Mouse (Mus musculus) embryonic facial prominence, embryonic 13.5 days (tissue): ENCODE data around the gene Dytn. TPM values are rescaled to one million over a fixed set of nuclear protein-coding genes. Genes with fewer than 3 reads are reported as not detected.
A peak's percentile ranks its signal among the peaks of the same experiment; 100 is the strongest.
"Not testable (repeated sequence)": the region's sequence is repeated elsewhere in the genome, so short reads cannot be mapped to it uniquely, and the experiment has no call there.

ENCODE experiments used
- ATAC-seq: fragments of 200-750 bp; cut with Nextera tagmentation; 2 replicates; pipeline ENCODE4 v1.8.0; 2017; ENCODE audit warnings: low read depth; ENCODE audit not compliant: insufficient number of reproducible peaks, insufficient read depth, low FRiP score, low TSS enrichment
- H3K27ac ChIP-seq: fragments of 300-500 bp; sonication (generic); 2 replicates; pipeline ENCODE4 v1.5.1; 2015; ENCODE audit warnings: moderate library complexity, mild to moderate bottlenecking, inconsistent platforms
- H3K27me3 ChIP-seq: fragments of 300-500 bp; sonication (generic); 2 replicates; pipeline ENCODE4 v1.6.1; 2015; ENCODE audit warnings: mild to moderate bottlenecking, inconsistent platforms
- H3K36me3 ChIP-seq: fragments of 300-500 bp; sonication (generic); 2 replicates; pipeline ENCODE4 v1.6.1; 2015; ENCODE audit warnings: mild to moderate bottlenecking, inconsistent platforms
- H3K4me1 ChIP-seq: fragments of 300-500 bp; sonication (generic); 2 replicates; pipeline ENCODE4 v1.6.1; 2015; ENCODE audit warnings: inconsistent platforms
- H3K4me2 ChIP-seq: fragments of 300-500 bp; sonication (generic); 2 replicates; pipeline ENCODE4 v1.6.1; 2015; ENCODE audit warnings: moderate library complexity, mild to moderate bottlenecking, inconsistent platforms
- H3K4me3 ChIP-seq: fragments of 300-500 bp; sonication (generic); 2 replicates; pipeline ENCODE4 v1.5.1; 2015; ENCODE audit warnings: mild to moderate bottlenecking, inconsistent platforms
- H3K9ac ChIP-seq: fragments of 300-500 bp; sonication (generic); 2 replicates; pipeline ENCODE4 v1.6.1; 2015; ENCODE audit warnings: mild to moderate bottlenecking, inconsistent platforms
- H3K9me3 ChIP-seq: fragments of 300-500 bp; sonication (generic); 2 replicates; pipeline ENCODE4 v1.6.1; 2016; ENCODE audit warnings: inconsistent platforms
- WGBS: fragments of 180-500 bp; shearing (Covaris S2); methylation state at CpG from one replicate; pipeline ENCODE4 v1.1.7; 2015; ENCODE audit warnings: mixed read lengths; 5-methylcytosine and 5-hydroxymethylcytosine counted together
- polyA plus RNA-seq: library from polyadenylated mRNA; unstranded; fragments of >200 nt; fragmentation: Nextera tagmentation; extraction: Ambion mirVana; gene quantifications from 2 replicates; pipeline ENCODE4 v1.2.1, GENCODE M21; 2015

Dytn gene
- polyA plus RNA-seq, 1 experiment from 2014 or later = not detected

- WGBS = 88% methylated on average over 2 of the region's 2 CpGs
- Histone ChIP-seq H3K27me3 (peaks cover 3% of the 10 kb centered on the region; the same call in 1 of the 2 replicates), H3K9ac (no peak overlapping the region), H3K9me3 (no peaks in the 10 kb centered on the region), H3K36me3 (no peaks in the 10 kb centered on the region), H3K4me2 (no peak overlapping the region), H3K27ac (no peak overlapping the region), H3K4me3 (no peak overlapping the region), H3K4me1 (peaks cover 10% of the 10 kb centered on the region)
- no peak for ATAC-seq
Measured at GRCm38 (mm10) chr1:63666089-63666488, 20.6 kb downstream of the Dytn start.

GRCm38 (mm10) chr1:63659591-63659990, 27.1 kb downstream of the Dytn start:
- under 1% methylated on average over 7 of the region's 7 CpGs for WGBS
- no peaks in the 10 kb centered on the region for H3K36me3 ChIP-seq
- H3K4me1 ChIP-seq = no peaks in the 10 kb centered on the region
- H3K27ac ChIP-seq = no peak overlapping the region
- H3K9ac ChIP-seq = 0 out of 2 replicates have a peak overlapping the region, but pooled peaks have one; percentile 4
- no peak overlapping the region for H3K4me2 ChIP-seq
- H3K4me3 ChIP-seq = no peak overlapping the region
- ATAC-seq = no peak
- H3K27me3 ChIP-seq = no peaks in the 10 kb centered on the region; the same call in 1 of the 2 replicates
- H3K9me3 ChIP-seq = no peaks in the 10 kb centered on the region

GRCm38 (mm10) chr1:63658016-63658415, 28.7 kb downstream of the Dytn start:
- H3K27me3 ChIP-seq = no peaks in the 10 kb centered on the region; the same call in 1 of the 2 replicates
- H3K9ac ChIP-seq = no peak overlapping the region
- no peak overlapping the region for H3K4me3 ChIP-seq
- H3K27ac ChIP-seq = no peak overlapping the region
- H3K4me1 ChIP-seq = no peaks in the 10 kb centered on the region
- no peaks in the 10 kb centered on the region for H3K9me3 ChIP-seq
- H3K4me2 ChIP-seq = no peak overlapping the region
- no peaks in the 10 kb centered on the region for H3K36me3 ChIP-seq
- no peak for ATAC-seq
- WGBS = 11% methylated on average over 6 of the region's 6 CpGs

GRCm38 (mm10) chr1:63639921-63640320, 46.8 kb downstream of the Dytn start:
- H3K9me3 ChIP-seq = no peaks in the 10 kb centered on the region
- H3K4me1 ChIP-seq = no peaks in the 10 kb centered on the region
- H3K4me3 ChIP-seq = no peak overlapping the region
- H3K4me2 ChIP-seq = no peak overlapping the region
- no peak overlapping the region for H3K9ac ChIP-seq
- H3K27ac ChIP-seq = no peak overlapping the region
- no peak for ATAC-seq
- 77% methylated on average over 6 of the region's 6 CpGs for WGBS
- no peaks in the 10 kb centered on the region for H3K36me3 ChIP-seq
- H3K27me3 ChIP-seq = no peaks in the 10 kb centered on the region

- not testable (repeated sequence) for H3K4me3 ChIP-seq, H3K4me2 ChIP-seq, H3K27me3 ChIP-seq, ATAC-seq, H3K9me3 ChIP-seq, H3K27ac ChIP-seq, H3K36me3 ChIP-seq, H3K9ac ChIP-seq, H3K4me1 ChIP-seq
Measured at GRCm38 (mm10) chr1:63630390-63630789, 56.3 kb downstream of the Dytn start.

GRCm38 (mm10) chr1:63628211-63628610, 58.5 kb downstream of the Dytn start:
- no peak for ATAC-seq
- Histone ChIP-seq H3K27me3 (no peaks in the 10 kb centered on the region), H3K9me3 (peaks cover 5% of the 10 kb centered on the region; the same call in 1 of the 2 replicates), H3K4me1 (no peaks in the 10 kb centered on the region), H3K36me3 (no peaks in the 10 kb centered on the region), H3K4me3 (no peak overlapping the region), H3K27ac (no peak overlapping the region), H3K9ac (no peak overlapping the region), H3K4me2 (no peak overlapping the region)
- 28% methylated on average over 2 of the region's 2 CpGs for WGBS

- Histone ChIP-seq H3K27me3 (peaks cover 10% of the 10 kb centered on the region), H3K27ac (no peak within 1 kb of the TSS), H3K4me3 (no peak within 1 kb of the TSS), H3K36me3 (no peaks in the 10 kb centered on the region), H3K4me2 (no peak within 1 kb of the TSS), H3K9ac (no peak within 1 kb of the TSS), H3K4me1 (no peaks in the 10 kb centered on the region; the same call in 1 of the 2 replicates), H3K9me3 (no peaks in the 10 kb centered on the region)
- ATAC-seq = no peak
- 78% methylated on average over 3 of the region's 3 CpGs for WGBS
Measured at GRCm38 (mm10) chr1:63615668-63616067, 71.1 kb downstream of the Dytn start, which contains the start of gene Gm39653. Gene Gm39653 (plus strand): TSS chr1:63615968.

GRCm38 (mm10) chr1:63614594-63614993, 72.1 kb downstream of the Dytn start:
- no peak for ATAC-seq
- Histone ChIP-seq H3K27me3 (peaks cover 10% of the 10 kb centered on the region), H3K27ac (no peak overlapping the region), H3K4me2 (no peak overlapping the region), H3K4me3 (no peak overlapping the region), H3K9me3 (no peaks in the 10 kb centered on the region), H3K9ac (no peak overlapping the region), H3K36me3 (no peaks in the 10 kb centered on the region), H3K4me1 (no peaks in the 10 kb centered on the region; the same call in 1 of the 2 replicates)
- WGBS = 2% methylated on average over 11 of the region's 11 CpGs

GRCm38 (mm10) chr1:63609613-63610012, 77.1 kb downstream of the Dytn start:
- Histone ChIP-seq H3K27me3 (peaks cover 10% of the 10 kb centered on the region), H3K9me3 (no peaks in the 10 kb centered on the region), H3K4me1 (no peaks in the 10 kb centered on the region; the same call in 1 of the 2 replicates), H3K36me3 (no peaks in the 10 kb centered on the region), H3K4me3 (no peak overlapping the region), H3K9ac (no peak overlapping the region), H3K27ac (no peak overlapping the region), H3K4me2 (no peak overlapping the region)
- no peak for ATAC-seq
- 92% methylated on average over 4 of the region's 4 CpGs for WGBS

- Histone ChIP-seq H3K9ac (no peak overlapping the region), H3K4me2 (no peak overlapping the region), H3K27ac (no peak overlapping the region), H3K4me3 (no peak overlapping the region), H3K27me3 (no peaks in the 10 kb centered on the region), H3K4me1 (no peaks in the 10 kb centered on the region), H3K9me3 (no peaks in the 10 kb centered on the region), H3K36me3 (no peaks in the 10 kb centered on the region)
- 58% methylated on average over 3 of the region's 3 CpGs for WGBS
- ATAC-seq = no peak
Measured at GRCm38 (mm10) chr1:63603870-63604500, 82.7 kb downstream of the Dytn start.

- Histone ChIP-seq H3K27ac (no peak overlapping the region), H3K4me3 (no peak overlapping the region), H3K9me3 (no peaks in the 10 kb centered on the region), H3K4me2 (no peak overlapping the region), H3K9ac (no peak overlapping the region), H3K36me3 (no peaks in the 10 kb centered on the region), H3K27me3 (no peaks in the 10 kb centered on the region), H3K4me1 (no peaks in the 10 kb centered on the region)
- ATAC-seq = no peak
- 68% methylated on average over 7 of the region's 7 CpGs for WGBS
Measured at GRCm38 (mm10) chr1:63586869-63587268, 99.9 kb downstream of the Dytn start.

GRCm38 (mm10) chr1:63579153-63579552, 107.6 kb downstream of the Dytn start:
- WGBS = 70% methylated on average over 8 of the region's 8 CpGs
- H3K9ac ChIP-seq = no peak overlapping the region
- H3K27ac ChIP-seq = no peak overlapping the region
- H3K4me1 ChIP-seq = 0 out of 2 replicates have a peak, but pooled peaks cover 2% of the 10 kb centered on the region
- H3K4me3 ChIP-seq = no peak overlapping the region
- H3K27me3 ChIP-seq = no peaks in the 10 kb centered on the region
- no peak for ATAC-seq
- H3K9me3 ChIP-seq = no peaks in the 10 kb centered on the region
- H3K4me2 ChIP-seq = no peak overlapping the region
- H3K36me3 ChIP-seq = no peaks in the 10 kb centered on the region
